Mouse (Mus musculus) layer of hippocampus, postnatal 14 days (tissue): ENCODE data around the gene N4bp1. TPM values are rescaled to one million over a fixed set of nuclear protein-coding genes. Genes with fewer than 3 reads are reported as not detected.

ENCODE experiments used
- DNase-seq, 2 experiments: peaks; one replicate each; pipeline ENCODE4 v3.0.0; 2021 to 2022; ENCODE audit warnings: low spot score in 2 of 2, mixed read lengths in 1 of 2
- total RNA-seq, 2 experiments: library from RNA; stranded (reverse); gene quantifications; 2 replicates each; pipeline ENCODE4 v1.2.3; 2021

Gene N4bp1
- total RNA-seq, 2 experiments from 2014 or later = 24.8 to 27.5 TPM

- DNase-seq = no peak
These were observed 58.5 kb downstream of the N4bp1 start for GRCm38 (mm10) chr8:86826538-86826937.

DNA sequence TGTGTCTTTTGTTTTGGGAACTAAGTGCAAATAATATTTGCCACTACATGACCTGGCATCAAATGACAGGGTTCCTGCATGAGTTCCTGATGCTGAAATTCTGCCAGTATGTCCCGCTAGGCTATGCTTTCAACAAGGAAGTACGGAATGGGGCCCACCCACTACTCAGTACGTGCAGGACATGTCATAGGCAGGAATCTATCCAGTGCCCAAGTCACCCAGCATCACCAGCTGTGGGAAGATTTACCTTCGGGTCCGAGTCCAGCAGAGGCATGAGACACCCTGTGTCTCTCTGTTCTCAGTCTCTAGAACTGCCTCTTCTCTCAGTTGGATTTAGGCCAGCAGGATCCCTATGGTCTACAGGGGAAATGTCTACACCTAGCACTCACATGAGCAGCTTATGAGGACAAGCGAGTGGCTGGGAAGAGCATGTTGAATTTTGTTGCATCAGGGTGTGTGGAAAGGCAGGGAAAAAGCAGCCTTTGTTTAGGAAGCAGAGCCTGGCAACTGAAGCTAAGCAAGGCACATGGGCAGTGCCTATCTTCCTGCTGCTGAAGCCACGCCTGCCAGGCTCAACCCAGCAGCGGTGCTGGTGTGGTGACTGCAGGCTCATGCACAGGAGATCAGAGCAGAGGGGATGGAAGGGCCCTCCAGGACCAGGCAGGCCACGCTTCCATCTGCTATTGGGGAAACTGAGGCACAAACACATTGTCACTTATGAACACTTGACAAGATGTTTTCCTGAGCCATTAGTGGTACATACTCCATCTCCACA lies 59.2 kb downstream of the N4bp1 start:
- no peak for DNase-seq

- DNase-seq = no peak
These were observed 60.3 kb downstream of the N4bp1 start for GRCm38 (mm10) chr8:86824735-86825134.

GRCm38 (mm10) chr8:86820756-86821201 lies 64.3 kb downstream of the N4bp1 start:
- DNase-seq = no peak

DNA sequence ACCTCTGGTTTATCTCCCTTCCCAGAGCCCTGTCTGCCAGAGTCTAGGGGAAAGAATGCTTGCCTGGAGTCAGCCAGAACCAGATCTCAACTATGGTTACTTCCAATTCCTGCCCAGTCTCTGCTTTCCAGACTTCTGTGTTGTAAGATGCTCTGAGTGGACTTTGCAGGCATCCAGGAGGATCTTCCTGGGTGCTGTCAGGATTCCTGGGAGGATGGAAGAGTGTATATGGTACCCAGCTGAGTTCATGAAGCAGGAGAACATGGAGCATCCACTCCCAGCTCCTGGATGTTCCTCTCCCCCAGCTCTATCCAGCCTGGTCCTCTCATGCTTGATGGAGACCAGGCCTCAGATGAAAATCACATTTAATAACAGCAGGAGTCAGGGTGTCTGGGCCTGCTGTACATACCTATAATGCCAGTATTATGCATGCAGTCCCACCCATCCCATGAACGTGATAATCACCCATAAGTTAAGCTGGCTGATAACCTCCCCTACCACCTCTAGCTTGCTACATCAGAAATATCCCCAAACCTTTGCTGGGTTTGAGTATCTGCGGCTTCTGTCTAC lies 64.8 kb downstream of the N4bp1 start:
- no peak for DNase-seq

DNA sequence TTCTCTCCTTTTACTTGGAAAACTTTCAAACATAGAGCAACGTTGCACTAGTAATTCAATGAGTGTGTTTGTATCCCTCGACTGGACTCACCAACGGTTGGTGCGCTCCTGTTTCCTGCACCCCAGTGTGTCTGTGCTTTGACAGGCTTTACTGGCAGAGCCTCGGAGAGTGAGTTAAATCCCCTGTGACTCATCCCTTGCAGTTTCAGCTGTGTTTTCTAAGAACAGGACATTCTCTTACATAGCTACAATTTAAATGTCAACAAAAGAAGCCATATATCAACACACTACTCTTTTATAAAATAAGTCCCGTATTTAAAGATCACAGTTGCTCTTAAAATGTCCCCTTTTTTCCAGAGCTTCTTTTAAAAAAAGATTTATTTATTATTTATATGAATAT lies 65.6 kb downstream of the N4bp1 start:
- no peak for DNase-seq

DNA sequence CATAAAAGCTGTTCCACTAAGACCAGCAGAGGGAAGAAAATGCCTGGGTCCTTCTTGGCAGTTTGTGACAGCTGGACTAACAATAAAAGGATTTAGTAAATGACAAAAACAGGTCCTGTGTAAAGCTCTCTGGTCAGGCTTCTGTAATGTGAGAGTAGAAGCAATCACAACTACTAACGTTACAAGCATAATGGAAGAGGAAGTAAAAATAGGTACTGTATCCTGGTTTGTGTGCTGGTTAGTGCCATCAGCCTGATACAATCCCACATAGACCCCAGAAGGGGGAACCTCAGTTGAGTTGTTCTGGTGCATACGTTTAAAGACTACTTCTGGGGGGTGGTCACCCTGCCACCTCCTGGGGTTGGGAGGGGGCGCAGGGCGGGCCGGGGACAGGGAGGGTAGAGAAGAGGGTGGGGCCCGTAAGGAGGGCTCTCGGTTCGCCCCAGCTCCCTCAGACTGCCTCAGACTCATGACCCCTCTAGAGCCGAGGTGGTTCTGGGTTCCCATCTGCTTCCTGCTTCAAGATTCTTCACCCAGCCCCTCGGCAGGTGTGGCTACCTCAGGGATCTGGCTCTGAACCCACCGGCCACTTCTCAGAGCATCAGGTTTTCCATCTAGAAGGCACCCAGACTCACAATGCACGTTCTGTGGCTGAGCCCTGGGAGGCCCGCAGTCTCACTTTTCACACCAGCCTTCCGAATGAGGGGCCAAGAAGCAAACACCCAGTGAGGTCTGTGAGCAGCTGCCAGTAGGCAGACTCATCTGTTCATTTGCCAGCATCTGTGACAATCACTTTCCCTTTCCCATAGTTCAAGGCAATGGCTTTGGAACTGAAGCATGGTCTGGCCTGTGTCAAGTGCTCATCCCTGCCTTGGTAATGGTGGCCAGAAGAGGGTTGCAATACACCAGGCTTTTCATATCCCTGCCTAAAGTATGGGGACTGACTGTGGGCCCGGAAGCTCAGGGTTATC lies 75.8 kb downstream of the N4bp1 start:
- DNase-seq = no peak

GRCm38 (mm10) chr8:86808239-86808638 lies 76.8 kb downstream of the N4bp1 start:
- DNase-seq = peak in 1 of 2 experiments; percentile 36

GRCm38 (mm10) chr8:86801988-86802387 lies 83.1 kb downstream of the N4bp1 start:
- DNase-seq = no peak

DNA sequence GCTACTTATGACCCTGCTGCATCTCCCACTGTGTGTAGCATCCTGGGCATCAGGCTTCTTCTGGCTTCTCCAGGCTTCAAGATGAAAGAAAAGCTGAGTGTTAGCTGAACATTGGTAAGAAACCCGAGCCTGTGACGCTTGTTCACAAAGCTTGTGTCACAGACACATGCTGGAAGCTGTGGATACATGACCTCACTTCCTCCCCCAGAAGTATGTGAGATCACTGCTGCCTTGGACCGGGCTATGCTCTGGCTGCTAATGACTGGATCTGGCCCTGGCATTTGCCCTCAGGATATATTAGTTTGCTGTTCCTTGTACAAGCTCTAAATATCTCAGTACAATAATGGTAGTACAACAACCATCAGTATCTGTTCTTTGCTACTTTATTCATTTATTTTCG lies 84.1 kb downstream of the N4bp1 start:
- no peak for DNase-seq

DNA sequence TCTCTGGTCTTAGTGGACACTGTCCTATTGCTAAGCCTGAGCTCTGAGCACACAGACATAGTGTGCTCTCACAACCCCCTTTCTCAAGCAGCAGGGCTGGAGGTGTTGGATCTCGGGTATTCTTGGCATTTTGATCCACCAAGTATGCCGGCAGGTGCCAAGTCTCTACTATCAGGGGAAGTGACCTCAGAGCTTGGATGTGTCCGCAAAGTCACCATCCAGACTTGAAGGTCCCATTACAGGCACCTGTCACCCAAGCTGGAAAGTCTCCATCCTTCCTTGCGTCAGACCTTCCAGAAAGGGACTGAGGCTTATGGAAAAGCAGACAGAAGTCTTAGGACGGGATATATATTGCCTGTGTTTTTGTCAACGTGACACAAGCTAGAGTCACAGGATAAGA lies 86.9 kb downstream of the N4bp1 start:
- DNase-seq = no peak

GRCm38 (mm10) chr8:86797705-86798104 lies 87.4 kb downstream of the N4bp1 start:
- no peak for DNase-seq

GRCm38 (mm10) chr8:86794716-86795115 lies 90.3 kb downstream of the N4bp1 start:
- DNase-seq = no peak

DNA sequence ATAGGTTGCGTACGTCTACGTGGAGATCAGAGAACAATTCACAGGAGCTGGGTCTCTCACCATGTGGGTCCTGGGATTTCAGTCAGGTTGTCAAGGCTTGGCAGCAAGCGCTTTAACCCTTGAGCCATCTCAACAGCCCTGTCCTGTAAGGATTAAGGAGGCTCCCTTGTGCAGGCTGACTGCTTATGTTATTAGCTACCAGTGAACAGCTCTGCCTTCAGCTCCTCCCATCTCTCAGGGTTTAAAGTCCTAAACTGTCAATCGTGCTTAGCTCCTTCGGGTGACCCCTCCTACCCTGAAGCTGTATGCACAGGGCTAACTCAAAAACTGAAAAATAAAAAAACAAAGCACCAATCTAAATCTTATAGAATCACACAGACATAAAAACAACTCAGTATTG lies 93.5 kb downstream of the N4bp1 start:
- no peak for DNase-seq

DNA sequence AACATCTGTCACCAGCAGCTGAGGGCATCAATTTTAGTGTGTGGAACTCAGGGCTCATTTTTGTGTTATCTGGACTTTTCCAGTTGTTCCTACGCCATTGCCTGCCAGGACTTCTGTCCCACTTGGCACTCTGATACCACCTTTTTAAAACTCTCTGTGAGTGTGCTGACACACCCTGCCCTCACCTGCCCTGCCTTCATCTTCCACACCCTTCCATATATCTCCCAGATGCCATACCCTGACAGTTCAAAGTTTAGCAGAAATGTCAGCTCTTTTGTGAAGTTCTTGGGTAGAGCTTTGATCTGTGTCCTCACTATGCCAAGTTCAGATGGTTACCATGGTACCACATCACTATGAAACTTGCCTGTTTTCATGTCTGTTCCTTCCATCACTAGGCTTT lies 95.5 kb downstream of the N4bp1 start:
- DNase-seq = no peak

DNA sequence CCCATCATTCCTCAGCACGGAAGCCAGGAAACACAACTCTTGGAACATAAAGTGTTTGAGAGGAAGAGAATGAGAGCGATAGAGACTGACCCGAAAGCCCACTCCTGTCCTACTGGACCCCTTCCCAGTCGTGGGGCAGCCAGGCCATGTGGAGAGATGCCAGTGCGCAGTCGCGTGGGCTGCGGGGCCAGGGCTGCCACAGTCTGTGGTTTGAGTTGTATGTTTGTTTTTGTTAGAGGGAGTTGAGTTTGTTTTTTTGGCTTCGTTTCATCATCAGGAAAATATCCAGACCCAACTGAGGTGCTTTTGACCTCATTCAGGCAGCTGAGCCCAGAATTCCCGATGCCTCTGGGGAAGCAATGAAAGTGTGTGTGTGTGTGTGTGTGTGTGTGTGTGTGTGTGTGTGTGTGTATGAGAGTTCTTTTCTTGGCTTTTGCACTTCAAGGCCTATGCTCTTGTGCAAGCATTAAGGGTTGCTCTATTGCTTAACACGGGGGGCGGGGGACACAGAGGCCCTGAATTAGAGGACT lies 97.1 kb downstream of the N4bp1 start:
- DNase-seq = no peak

DNA sequence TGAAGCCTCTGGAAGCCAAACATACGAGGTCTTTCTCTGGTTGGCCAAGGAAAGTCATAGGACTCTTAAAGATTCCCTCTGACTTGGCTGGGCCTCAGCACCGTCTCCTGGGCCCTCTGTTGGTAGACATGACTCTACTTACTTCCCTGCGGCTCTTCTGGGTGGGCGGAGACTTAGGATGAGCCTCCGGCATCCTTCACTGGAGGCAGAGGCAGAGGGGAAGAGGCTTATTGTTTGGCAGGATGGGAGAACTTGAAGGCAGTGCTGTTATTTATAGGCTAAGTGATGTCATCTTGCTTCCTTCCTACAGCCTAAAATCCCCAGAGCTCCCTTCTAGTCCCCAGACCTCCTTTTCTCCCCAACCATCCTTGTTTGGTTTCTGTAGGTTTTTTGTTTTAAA lies 98.6 kb downstream of the N4bp1 start:
- no peak for DNase-seq

- no peak for DNase-seq
These were observed 104.0 kb downstream of the N4bp1 start for GRCm38 (mm10) chr8:86781094-86781493.

DNA sequence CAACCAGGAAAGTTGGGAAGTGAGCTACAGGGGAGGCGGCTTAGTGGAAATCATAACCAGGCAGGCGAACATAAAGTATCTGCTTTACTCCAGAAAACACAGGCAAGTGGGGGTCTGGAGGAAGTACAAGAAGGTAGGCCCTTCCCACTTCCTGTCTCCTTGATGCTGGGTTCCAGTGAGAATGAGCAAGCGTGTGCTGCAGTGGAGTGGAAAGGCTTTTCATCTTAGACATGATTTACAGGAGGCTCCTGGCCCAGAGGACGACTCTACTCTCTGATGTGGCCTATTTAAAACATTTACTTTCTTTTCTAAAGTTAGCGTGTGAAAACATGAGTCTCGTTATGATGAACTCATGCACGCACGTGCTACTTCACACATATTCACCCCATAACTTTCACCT lies 105.9 kb downstream of the N4bp1 start:
- no peak for DNase-seq

GRCm38 (mm10) chr8:86769945-86770715 lies 114.9 kb downstream of the N4bp1 start:
- DNase-seq = no peak

DNA sequence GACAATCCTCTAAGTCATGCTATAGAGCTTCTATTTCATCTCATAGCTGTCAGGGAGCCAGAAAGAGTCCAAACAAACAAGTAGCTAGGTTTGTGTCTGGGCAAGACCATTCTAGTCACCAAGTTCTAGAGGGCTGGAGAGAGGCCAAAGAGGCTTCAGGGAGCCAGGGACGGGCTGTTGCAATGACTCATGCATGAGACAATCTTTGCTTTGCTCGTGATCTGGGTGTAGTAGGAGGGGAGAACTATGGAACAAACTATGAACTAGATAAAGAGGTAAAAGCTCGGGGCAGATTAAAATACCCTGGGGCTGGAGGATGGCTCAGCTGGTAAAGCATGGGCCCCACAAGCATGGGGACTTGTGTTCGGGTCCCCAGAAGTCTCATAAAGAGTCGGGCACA lies 116.6 kb downstream of the N4bp1 start:
- no peak for DNase-seq
